Mouse (Mus musculus): ENCODE data around the gene Gm5767. TPM values are rescaled to one million over a fixed set of nuclear protein-coding genes. Genes with fewer than 3 reads are reported as not detected.

Gene Gm5767
- total and polyA plus RNA-seq, 2 experiments from 2014 or later: not detected

- Histone ChIP-seq H3K4me3 (ENCODE audit: low read depth, low read length) (no peak overlapping the region), H3K9me3 (ENCODE audit: low read length) (no peaks in the 10 kb centered on the region), H3K4me2 (ENCODE audit: low read depth, low read length, poor library complexity, severe bottlenecking) (no peak overlapping the region), H3K4me1 (ENCODE audit: insufficient read depth, low read length) (no peaks in the 10 kb centered on the region), H3K36me3 (ENCODE audit: insufficient read depth, low read length) (peaks cover 30% of the 10 kb centered on the region), H3K27ac (ENCODE audit: low read depth, low read length) (no peak overlapping the region), H3K27me3 (ENCODE audit: insufficient read depth, low read length) (no peaks in the 10 kb centered on the region), H3K9ac (replicated peaks; ENCODE audit: low read length, poor library complexity, severe bottlenecking) (no peak overlapping the region)
- WGBS: 59% methylated on average over 7 of the region's 7 CpGs
- peak; percentile 81 for DNase-seq (ENCODE audit: low spot score)
- peak; percentile 92 for TF ChIP-seq CTCF (IDR thresholded peaks at IDR 0.05)
- peak; percentile 72 for ATAC-seq (ENCODE audit: low FRiP score)
These were observed 5.7 kb downstream of the Gm5767 start for GRCm38 (mm10) chr16:8686121-8686870.

GRCm38 (mm10) chr16:8686871-8687535 is 6.4 kb downstream of the Gm5767 start:
- Histone ChIP-seq H3K9me3 (ENCODE audit: low read length) (no peaks in the 10 kb centered on the region), H3K4me2 (ENCODE audit: low read depth, low read length, poor library complexity, severe bottlenecking) (no peak overlapping the region), H3K36me3 (ENCODE audit: insufficient read depth, low read length) (peaks cover 37% of the 10 kb centered on the region), H3K4me3 (ENCODE audit: low read depth, low read length) (no peak overlapping the region), H3K4me1 (ENCODE audit: insufficient read depth, low read length) (no peaks in the 10 kb centered on the region), H3K27me3 (ENCODE audit: insufficient read depth, low read length) (no peaks in the 10 kb centered on the region), H3K27ac (ENCODE audit: low read depth, low read length) (no peak overlapping the region), H3K9ac (replicated peaks; ENCODE audit: low read length, poor library complexity, severe bottlenecking) (no peak overlapping the region)
- TF ChIP-seq CTCF (IDR thresholded peaks at IDR 0.05): no peak
- ATAC-seq (ENCODE audit: low FRiP score) (peak; percentile 39; the same call in 1 of the 2 replicates), DNase-seq (ENCODE audit: low spot score) (no peak)
- WGBS: 81% methylated on average over 11 of the region's 11 CpGs

GRCm38 (mm10) chr16:8687559-8688112 is 7.1 kb downstream of the Gm5767 start:
- H3K9me3 ChIP-seq (ENCODE audit: low read length): no peaks in the 10 kb centered on the region
- H3K36me3 ChIP-seq (ENCODE audit: insufficient read depth, low read length): peaks cover 43% of the 10 kb centered on the region
- ATAC-seq (ENCODE audit: low FRiP score) (no peak), DNase-seq (ENCODE audit: low spot score) (no peak)
- no peak for TF ChIP-seq CTCF (IDR thresholded peaks at IDR 0.05)
- H3K9ac ChIP-seq (replicated peaks; ENCODE audit: low read length, poor library complexity, severe bottlenecking): no peak overlapping the region
- no peaks in the 10 kb centered on the region for H3K27me3 ChIP-seq (ENCODE audit: insufficient read depth, low read length)
- no peak overlapping the region for H3K4me3 ChIP-seq (ENCODE audit: low read depth, low read length)
- H3K27ac ChIP-seq (ENCODE audit: low read depth, low read length): no peak overlapping the region
- no peak overlapping the region for H3K4me2 ChIP-seq (ENCODE audit: low read depth, low read length, poor library complexity, severe bottlenecking)
- no peaks in the 10 kb centered on the region for H3K4me1 ChIP-seq (ENCODE audit: insufficient read depth, low read length)

GRCm38 (mm10) chr16:8689979-8690656 is 9.5 kb downstream of the Gm5767 start:
- 78% methylated on average over 11 of the region's 11 CpGs for WGBS
- no peak for TF ChIP-seq CTCF (IDR thresholded peaks at IDR 0.05)
- ATAC-seq (ENCODE audit: low FRiP score): peak; percentile 56

GRCm38 (mm10) chr16:8691206-8691605 is 10.6 kb downstream of the Gm5767 start:
- no peak overlapping the region for H3K9ac ChIP-seq (replicated peaks; ENCODE audit: low read length, poor library complexity, severe bottlenecking)
- peaks cover 66% of the 10 kb centered on the region for H3K36me3 ChIP-seq (ENCODE audit: insufficient read depth, low read length)
- ATAC-seq (ENCODE audit: low FRiP score) (no peak), DNase-seq (ENCODE audit: low spot score) (no peak)
- H3K4me3 ChIP-seq (ENCODE audit: low read depth, low read length): no peak overlapping the region
- no peaks in the 10 kb centered on the region for H3K9me3 ChIP-seq (ENCODE audit: low read length)
- 94% methylated on average over 7 of the region's 7 CpGs for whole genome bisulfite sequencing
- no peak overlapping the region for H3K4me2 ChIP-seq (ENCODE audit: low read depth, low read length, poor library complexity, severe bottlenecking)
- no peak overlapping the region for H3K27ac ChIP-seq (ENCODE audit: low read depth, low read length)
- H3K4me1 ChIP-seq (ENCODE audit: insufficient read depth, low read length): no peaks in the 10 kb centered on the region
- H3K27me3 ChIP-seq (ENCODE audit: insufficient read depth, low read length): no peaks in the 10 kb centered on the region
- TF ChIP-seq CTCF (IDR thresholded peaks at IDR 0.05): no peak

More at GRCm38 (mm10) chr16:8689979-8690656, 9.5 kb downstream of the Gm5767 start:
- no peak overlapping the region for H3K4me2 ChIP-seq (ENCODE audit: low read depth, low read length, poor library complexity, severe bottlenecking)
- H3K9ac ChIP-seq (replicated peaks; ENCODE audit: low read length, poor library complexity, severe bottlenecking): no peak overlapping the region
- H3K27me3 ChIP-seq (ENCODE audit: insufficient read depth, low read length): no peaks in the 10 kb centered on the region
- no peak overlapping the region for H3K4me3 ChIP-seq (ENCODE audit: low read depth, low read length)
- no peaks in the 10 kb centered on the region for H3K4me1 ChIP-seq (ENCODE audit: insufficient read depth, low read length)
- peak; percentile 84 for DNase-seq (ENCODE audit: low spot score)
- H3K36me3 ChIP-seq (ENCODE audit: insufficient read depth, low read length): peaks cover 60% of the 10 kb centered on the region
- H3K27ac ChIP-seq (ENCODE audit: low read depth, low read length): peak overlapping the region; percentile 20; the same call in 1 of the 2 replicates
- no peaks in the 10 kb centered on the region for H3K9me3 ChIP-seq (ENCODE audit: low read length)
